Mouse (Mus musculus): ENCODE data around the gene Ccdc189.

DNA sequence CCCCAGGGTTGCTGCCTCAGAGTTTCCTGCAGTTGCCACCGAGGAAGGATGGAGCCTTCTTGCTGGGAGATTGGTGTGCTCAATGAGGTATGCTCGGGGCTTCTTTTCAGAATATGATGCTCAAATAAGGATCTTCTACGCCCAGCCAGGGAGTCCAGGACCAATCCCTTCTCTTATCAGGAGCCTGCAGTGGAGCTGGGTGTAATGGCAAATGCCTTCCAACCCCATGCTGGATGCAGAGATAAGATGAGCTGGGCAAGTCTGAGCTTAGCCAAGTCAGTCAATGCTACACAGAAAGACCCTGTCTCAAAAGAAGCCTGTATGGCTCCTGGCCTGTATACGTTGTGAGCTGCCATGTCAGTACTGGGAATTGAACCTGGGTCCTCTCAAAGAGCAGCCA, 38.1 kb upstream of the Ccdc189 start:
- TF ChIP-seq POLR2A (IDR thresholded peaks at IDR 0.05; ENCODE audit: extremely low read depth, insufficient read depth, low read length) (no peak), CTCF (IDR thresholded peaks at IDR 0.05; ENCODE audit: low read depth, low read length) (no peak)
